Mouse (Mus musculus) lung, adult 2 months (tissue): ENCODE measurements around the gene Rhog.

Experiments
- CTCF ChIP-seq: fragments of 200-500 bp; IDR thresholded peaks from 2 replicates; pipeline ENCODE4 v1.5.1; 2011; ENCODE audit warnings: mild to moderate bottlenecking, low read length, control low read depth; ENCODE audit not compliant: insufficient read depth
- POLR2A ChIP-seq: fragments of 200-500 bp; IDR thresholded peaks from 2 replicates; pipeline ENCODE4 v1.6.1; 2011; ENCODE audit warnings: low read depth, mild to moderate bottlenecking, control low read depth, low read length, borderline replicate concordance; ENCODE audit errors: extremely low read depth

DNA sequence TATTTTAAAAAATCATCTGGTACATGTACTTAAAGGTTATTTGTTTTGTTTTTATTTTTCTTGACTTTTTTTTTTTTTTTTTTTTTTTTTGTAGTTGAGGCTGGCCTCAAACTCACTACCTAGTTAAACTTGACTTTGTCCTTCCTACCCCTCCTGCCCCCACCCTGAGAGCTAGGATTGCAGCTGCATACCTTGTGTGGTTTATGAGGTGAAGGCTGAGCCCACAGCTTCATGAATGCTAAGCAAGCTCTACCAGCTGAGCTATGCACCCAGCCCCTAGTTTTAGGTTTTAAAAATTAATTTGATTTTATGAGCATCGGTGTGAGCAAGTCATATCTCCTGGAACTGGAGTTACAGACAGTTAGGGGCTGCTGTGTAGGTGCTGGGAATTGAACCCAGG, 4.7 kb upstream of the Rhog start:
- TF ChIP-seq CTCF (no peak), POLR2A (no peak)
